Mouse (Mus musculus) neural tube, embryonic 13.5 days (tissue): ENCODE results near the gene Cul4b. TPM values are rescaled to one million over a fixed set of nuclear protein-coding genes. Genes with fewer than 3 reads are reported as not detected.
A peak's percentile ranks its signal among the peaks of the same experiment; 100 is the strongest.

ENCODE experiments used
- ATAC-seq: fragments of 200-750 bp; cut with Nextera tagmentation; 2 replicates; pipeline ENCODE4 v1.8.0; 2017; ENCODE audit warnings: low read depth, mild to moderate bottlenecking, moderate TSS enrichment, moderate library complexity
- H3K27ac ChIP-seq: fragments of 300-500 bp; sonication (generic); replicated peaks from 2 replicates; pipeline ENCODE4 v1.5.1; 2015; ENCODE audit warnings: moderate library complexity, mild to moderate bottlenecking, inconsistent platforms
- H3K27me3 ChIP-seq: fragments of 300-500 bp; sonication (generic); 2 replicates; pipeline ENCODE4 v1.6.1; 2015; ENCODE audit warnings: mild to moderate bottlenecking, inconsistent platforms
- H3K36me3 ChIP-seq: fragments of 300-500 bp; sonication (generic); 2 replicates; pipeline ENCODE4 v1.6.1; 2015; ENCODE audit warnings: mild to moderate bottlenecking, inconsistent platforms
- H3K4me1 ChIP-seq: fragments of 300-500 bp; sonication (generic); replicated peaks from 2 replicates; pipeline ENCODE4 v1.6.1; 2015; ENCODE audit warnings: inconsistent platforms
- H3K4me2 ChIP-seq: fragments of 300-500 bp; sonication (generic); 2 replicates; pipeline ENCODE4 v1.6.1; 2015; ENCODE audit warnings: inconsistent platforms, mild to moderate bottlenecking, moderate library complexity
- H3K4me3 ChIP-seq: fragments of 300-500 bp; sonication (generic); 2 replicates; pipeline ENCODE4 v1.5.1; 2015; ENCODE audit warnings: mild to moderate bottlenecking, inconsistent platforms
- H3K9ac ChIP-seq: fragments of 300-500 bp; sonication (generic); 2 replicates; pipeline ENCODE4 v1.6.1; 2015; ENCODE audit warnings: moderate library complexity, mild to moderate bottlenecking, inconsistent platforms
- H3K9me3 ChIP-seq: fragments of 300-500 bp; sonication (generic); 2 replicates; pipeline ENCODE4 v1.6.1; 2016; ENCODE audit warnings: inconsistent platforms
- WGBS: fragments of 180-500 bp; shearing (Covaris S2); methylation state at CpG from one replicate; pipeline ENCODE4 v1.1.7; 2015; 5-methylcytosine and 5-hydroxymethylcytosine counted together
- polyA plus RNA-seq: library from polyadenylated mRNA; unstranded; fragments of >200 nt; fragmentation: Nextera tagmentation; extraction: Ambion mirVana; gene quantifications from 2 replicates; pipeline ENCODE4 v1.2.1, GENCODE M21; 2015

Cul4b gene
- 18.4 and 19.6 TPM in 2 replicates for polyA plus RNA-seq

DNA sequence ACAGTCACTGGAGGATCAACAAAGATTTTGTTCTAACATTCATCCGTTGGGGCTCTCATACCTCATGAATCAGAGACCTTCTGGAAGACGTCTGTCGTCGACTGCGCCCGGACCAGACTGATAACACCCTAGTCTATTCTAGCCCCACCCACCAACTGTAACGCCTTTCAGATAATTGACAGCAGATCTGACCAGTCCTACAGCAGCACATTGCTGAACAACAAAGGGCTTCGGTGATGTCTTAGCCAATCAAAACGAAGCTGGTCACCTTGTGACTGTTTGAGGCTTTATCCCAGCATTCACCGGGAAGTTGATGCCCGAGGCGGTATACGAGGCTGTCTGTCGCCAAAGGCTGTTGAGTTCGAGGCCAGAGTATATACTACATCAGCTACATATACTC, at the start of gene Cul4b:
TSS of gene Cul4b (minus strand) at position 119 of the 400 bp plus-strand sequence.
- Histone ChIP-seq H3K4me3 (no peak within 1 kb of the TSS), H3K4me2 (no peak within 1 kb of the TSS), H3K27ac (no peak within 1 kb of the TSS), H3K9me3 (no peaks in the 10 kb centered on the region), H3K36me3 (no peaks in the 10 kb centered on the region), H3K9ac (no peak within 1 kb of the TSS), H3K27me3 (no peaks in the 10 kb centered on the region), H3K4me1 (no peaks in the 10 kb centered on the region)
- no peak for ATAC-seq
- WGBS, result 85% methylated on average over 15 of the region's 15 CpGs

DNA sequence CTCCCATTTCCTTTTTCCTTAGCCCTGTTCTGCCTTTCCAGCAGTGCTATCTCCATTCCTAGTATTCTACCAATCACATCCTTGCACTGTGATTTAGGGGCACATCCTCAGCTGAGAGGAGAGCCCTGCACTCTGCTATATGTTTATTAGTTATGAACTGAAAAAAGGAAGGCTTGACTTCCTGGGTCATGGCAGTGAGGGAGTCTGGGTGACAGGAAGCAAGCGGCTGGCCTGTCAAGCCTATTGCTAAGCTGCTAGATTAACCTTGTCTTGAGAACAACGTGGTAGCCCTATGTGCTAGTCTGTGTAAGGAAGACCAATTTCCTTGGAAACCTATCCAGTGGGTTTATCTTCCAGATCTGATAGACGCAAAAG, 25.0 kb upstream of the Cul4b start:
- H3K9ac ChIP-seq, result peak overlapping the region; percentile 70

DNA sequence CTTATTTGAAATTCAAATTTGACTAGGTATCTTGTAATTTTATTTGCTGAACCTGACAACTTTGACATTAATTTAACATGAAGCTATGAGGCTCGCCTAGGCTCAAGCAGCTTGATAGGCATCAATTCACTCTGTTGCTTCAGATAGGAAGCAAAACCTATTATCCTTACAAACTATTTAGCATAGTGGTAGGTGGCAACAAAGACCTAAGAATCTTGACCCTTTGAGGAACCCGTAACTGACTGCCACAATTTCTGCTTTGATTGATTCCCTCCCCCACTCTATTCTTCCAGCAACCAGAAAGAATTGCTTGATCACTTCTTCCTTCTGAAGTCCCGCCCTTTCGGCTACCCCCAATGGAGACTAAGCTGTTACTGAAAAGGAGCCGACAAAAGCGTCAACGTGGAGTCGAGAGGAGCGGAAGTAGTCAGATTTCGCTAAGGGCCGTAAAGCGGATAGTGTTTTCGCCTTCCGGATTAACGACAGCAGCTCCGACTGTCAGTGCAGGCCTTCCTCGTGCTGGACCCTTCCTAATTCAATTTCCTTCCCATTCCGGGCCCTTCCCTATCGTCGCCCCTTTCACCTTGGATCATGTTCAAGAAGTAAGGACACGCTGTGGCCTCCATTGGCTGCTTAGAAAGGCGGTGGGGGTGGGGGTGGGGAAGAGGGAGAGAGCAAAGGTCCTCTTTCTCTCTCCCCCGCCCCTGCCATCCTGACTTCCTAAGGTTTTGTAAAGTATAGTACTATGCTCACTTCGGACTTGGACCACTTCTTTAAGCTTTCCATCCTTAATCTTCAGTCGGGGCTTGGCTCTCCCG, 24.4 kb upstream of the Cul4b start, which contains the start of gene Mcts1:
TSS of gene Mcts1 (plus strand) at position 402 of the 818 bp plus-strand sequence.
- Histone ChIP-seq H3K9me3 (no peaks in the 10 kb centered on the region), H3K36me3 (no peaks in the 10 kb centered on the region), H3K9ac (peak within 1 kb of the TSS; percentile 70), H3K4me2 (peak within 1 kb of the TSS; percentile 59), H3K4me3 (peak within 1 kb of the TSS; percentile 50), H3K27me3 (no peaks in the 10 kb centered on the region), H3K4me1 (no peaks in the 10 kb centered on the region), H3K27ac (peak within 1 kb of the TSS; percentile 85)
- 22% methylated on average over 26 of the region's 26 CpGs for WGBS
- peak; percentile 94 for ATAC-seq

More for the DNA sequence above, 25.0 kb upstream of the Cul4b start:
- peak overlapping the region; percentile 85 for H3K27ac ChIP-seq
- peak overlapping the region; percentile 50 for H3K4me3 ChIP-seq
- no peaks in the 10 kb centered on the region for H3K4me1 ChIP-seq
- WGBS, result 18% methylated on average over 3 of the region's 3 CpGs
- peak overlapping the region; percentile 59 for H3K4me2 ChIP-seq
- H3K36me3 ChIP-seq, result no peaks in the 10 kb centered on the region
- peak; percentile 86 for ATAC-seq
- no peaks in the 10 kb centered on the region for H3K9me3 ChIP-seq
- no peaks in the 10 kb centered on the region for H3K27me3 ChIP-seq

- Histone ChIP-seq H3K4me2 (no peak overlapping the region), H3K27me3 (no peaks in the 10 kb centered on the region), H3K4me1 (no peaks in the 10 kb centered on the region), H3K4me3 (no peak overlapping the region), H3K9ac (no peak overlapping the region), H3K36me3 (no peaks in the 10 kb centered on the region), H3K27ac (no peak overlapping the region), H3K9me3 (no peaks in the 10 kb centered on the region)
- ATAC-seq, result no peak
- WGBS, result 56% methylated on average over 5 of the region's 5 CpGs
These were observed 17.3 kb upstream of the Cul4b start for GRCm38 (mm10) chrX:38593180-38593889.

DNA sequence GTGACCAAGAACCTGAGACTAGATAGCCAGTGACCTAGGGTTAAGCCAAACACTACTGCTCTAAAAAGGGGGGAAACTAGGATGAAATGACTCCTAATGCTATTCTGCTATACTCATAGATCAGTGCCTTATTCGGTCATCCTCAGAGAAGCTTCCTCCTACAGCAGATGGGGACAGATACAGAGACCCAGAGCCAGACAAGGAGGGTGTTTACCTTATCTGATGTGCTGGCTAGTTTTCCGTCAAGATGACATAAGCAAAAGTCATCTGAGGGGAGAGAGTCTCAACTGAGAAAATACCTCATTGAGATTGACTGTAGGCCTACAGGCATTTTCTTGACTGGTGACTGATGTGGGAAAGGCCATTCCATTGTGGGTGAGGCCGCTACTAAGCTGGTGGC, 15.8 kb upstream of the Cul4b start:
- Histone ChIP-seq H3K9ac (no peak overlapping the region), H3K27ac (no peak overlapping the region), H3K27me3 (no peaks in the 10 kb centered on the region), H3K36me3 (no peaks in the 10 kb centered on the region), H3K4me2 (no peak overlapping the region), H3K9me3 (no peaks in the 10 kb centered on the region), H3K4me3 (no peak overlapping the region), H3K4me1 (no peaks in the 10 kb centered on the region)
- 91% methylated on average over 3 of the region's 3 CpGs for WGBS
- ATAC-seq, result no peak

DNA sequence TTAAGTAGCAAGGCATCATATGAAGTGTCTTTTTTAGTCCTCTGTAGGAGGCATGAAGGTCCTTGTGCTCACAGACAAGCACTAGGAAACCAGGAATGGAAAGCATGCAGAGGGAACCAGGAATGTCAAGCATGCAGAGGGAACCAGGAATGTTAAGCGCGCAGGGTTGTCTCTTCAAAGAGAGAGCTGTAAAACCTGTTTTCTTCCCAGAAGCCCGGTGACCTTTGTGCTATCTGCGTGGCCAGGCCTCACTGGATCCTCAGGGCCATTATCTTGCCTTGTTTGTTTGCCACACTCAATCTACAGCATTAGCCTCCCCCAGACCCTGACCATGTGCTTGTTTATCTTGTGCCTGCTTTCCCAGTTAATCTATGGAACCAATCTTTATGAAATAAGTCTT, 13.8 kb upstream of the Cul4b start:
- Histone ChIP-seq H3K4me3 (no peak overlapping the region), H3K27me3 (no peaks in the 10 kb centered on the region), H3K9ac (no peak overlapping the region), H3K27ac (no peak overlapping the region), H3K4me2 (no peak overlapping the region), H3K36me3 (no peaks in the 10 kb centered on the region), H3K4me1 (no peaks in the 10 kb centered on the region), H3K9me3 (no peaks in the 10 kb centered on the region)
- no peak for ATAC-seq
- 32% methylated on average over 4 of the region's 4 CpGs for WGBS

DNA sequence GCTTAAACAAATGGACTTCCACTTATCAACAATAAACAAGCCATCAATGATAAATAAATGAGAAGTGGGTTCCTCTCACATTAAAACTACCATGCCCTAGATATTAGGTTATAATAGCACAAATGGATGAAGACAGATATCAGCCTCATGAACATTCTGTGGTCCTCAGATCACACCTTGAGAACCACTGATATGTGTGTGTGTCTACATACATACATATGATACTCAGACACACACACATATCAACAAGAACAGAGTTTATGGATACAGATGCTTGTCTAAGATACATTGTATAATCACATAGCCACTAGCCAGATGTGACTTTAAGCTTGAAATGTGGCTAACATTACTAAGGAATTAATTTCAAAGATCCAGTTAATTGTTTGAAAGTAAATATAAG, 7.3 kb upstream of the Cul4b start:
- no peak for ATAC-seq

DNA sequence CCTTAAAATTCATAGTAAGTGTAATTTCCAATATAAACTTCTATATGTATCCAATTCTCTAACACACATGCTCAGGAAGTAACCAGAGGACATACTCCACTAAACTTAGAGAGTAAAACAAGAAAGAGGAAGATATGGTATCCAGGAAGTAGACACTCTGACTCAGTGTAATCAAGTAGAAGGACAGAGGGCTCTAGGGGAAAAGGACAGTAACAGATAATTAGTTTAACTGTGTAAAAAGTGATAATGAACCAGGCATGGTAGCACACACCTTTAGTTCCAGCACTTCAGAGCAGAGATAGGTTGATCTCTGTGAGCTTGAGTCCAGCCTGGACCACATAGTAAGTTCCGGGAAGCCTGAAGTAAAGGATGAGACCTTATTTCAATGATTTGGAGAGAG, 5.1 kb upstream of the Cul4b start:
- H3K4me3 ChIP-seq, result no peak overlapping the region
- no peak overlapping the region for H3K27ac ChIP-seq
- WGBS, result 94% methylated on average over 1 of the region's 1 CpGs
- no peak overlapping the region for H3K4me2 ChIP-seq
- no peaks in the 10 kb centered on the region for H3K27me3 ChIP-seq
- no peak overlapping the region for H3K9ac ChIP-seq
- no peaks in the 10 kb centered on the region for H3K4me1 ChIP-seq
- no peaks in the 10 kb centered on the region for H3K36me3 ChIP-seq
- H3K9me3 ChIP-seq, result no peaks in the 10 kb centered on the region
- no peak for ATAC-seq

More for the DNA sequence above, 7.3 kb upstream of the Cul4b start:
- no peak overlapping the region for H3K4me3 ChIP-seq
- no peak overlapping the region for H3K9ac ChIP-seq
- H3K4me1 ChIP-seq, result no peaks in the 10 kb centered on the region
- no peak overlapping the region for H3K27ac ChIP-seq
- no peaks in the 10 kb centered on the region for H3K27me3 ChIP-seq
- no peak overlapping the region for H3K4me2 ChIP-seq
- H3K36me3 ChIP-seq, result no peaks in the 10 kb centered on the region
- H3K9me3 ChIP-seq, result no peaks in the 10 kb centered on the region

DNA sequence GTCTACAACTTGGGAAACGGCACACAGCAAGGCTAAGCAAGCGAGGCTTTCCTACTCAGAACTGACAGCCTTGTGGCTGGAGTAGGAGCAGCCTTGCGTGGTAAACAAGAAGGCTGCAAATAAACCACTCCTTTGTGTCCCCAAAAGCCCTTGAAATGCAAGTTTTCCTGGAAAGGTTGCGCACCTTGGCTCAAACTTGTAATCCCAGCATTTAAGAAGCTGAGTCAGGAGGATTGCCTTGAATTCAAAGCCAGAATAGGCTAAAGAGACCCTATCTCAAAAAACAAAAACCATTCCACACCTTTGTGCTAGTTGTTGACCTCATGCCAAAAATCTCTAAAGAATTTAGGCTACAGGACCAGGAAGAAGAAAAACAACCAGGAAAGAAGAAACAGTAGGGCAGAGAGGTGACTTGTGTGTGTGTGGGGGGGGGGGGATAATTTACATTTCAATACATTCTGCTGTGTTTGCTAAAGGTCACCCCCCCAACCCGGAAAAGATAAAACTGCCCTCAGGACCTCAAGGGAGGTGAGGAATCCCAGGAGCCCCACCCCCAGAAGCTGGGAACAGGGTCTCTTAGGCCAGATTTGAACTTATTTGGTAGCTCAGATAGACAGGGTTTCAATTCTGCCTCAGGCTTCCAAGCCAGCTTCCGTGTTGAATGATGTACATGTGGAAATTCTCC, 9.3 kb downstream of the Cul4b start:
- Histone ChIP-seq H3K4me3 (no peak overlapping the region), H3K27ac (no peak overlapping the region), H3K4me1 (peaks cover 12% of the 10 kb centered on the region), H3K9ac (no peak overlapping the region), H3K9me3 (no peaks in the 10 kb centered on the region), H3K27me3 (no peaks in the 10 kb centered on the region), H3K4me2 (no peak overlapping the region), H3K36me3 (no peaks in the 10 kb centered on the region)
- ATAC-seq, result no peak
- WGBS, result 71% methylated on average over 6 of the region's 6 CpGs

- no peak for ATAC-seq
- 12% methylated on average over 8 of the region's 8 CpGs for WGBS
- Histone ChIP-seq H3K9ac (peak overlapping the region; percentile 78), H3K36me3 (no peaks in the 10 kb centered on the region), H3K4me3 (peak overlapping the region; percentile 52), H3K4me1 (peaks cover 15% of the 10 kb centered on the region), H3K4me2 (peak overlapping the region; percentile 69), H3K27me3 (no peaks in the 10 kb centered on the region), H3K9me3 (no peaks in the 10 kb centered on the region), H3K27ac (peak overlapping the region; percentile 95)
These were observed 10.8 kb downstream of the Cul4b start for GRCm38 (mm10) chrX:38565176-38565542.

DNA sequence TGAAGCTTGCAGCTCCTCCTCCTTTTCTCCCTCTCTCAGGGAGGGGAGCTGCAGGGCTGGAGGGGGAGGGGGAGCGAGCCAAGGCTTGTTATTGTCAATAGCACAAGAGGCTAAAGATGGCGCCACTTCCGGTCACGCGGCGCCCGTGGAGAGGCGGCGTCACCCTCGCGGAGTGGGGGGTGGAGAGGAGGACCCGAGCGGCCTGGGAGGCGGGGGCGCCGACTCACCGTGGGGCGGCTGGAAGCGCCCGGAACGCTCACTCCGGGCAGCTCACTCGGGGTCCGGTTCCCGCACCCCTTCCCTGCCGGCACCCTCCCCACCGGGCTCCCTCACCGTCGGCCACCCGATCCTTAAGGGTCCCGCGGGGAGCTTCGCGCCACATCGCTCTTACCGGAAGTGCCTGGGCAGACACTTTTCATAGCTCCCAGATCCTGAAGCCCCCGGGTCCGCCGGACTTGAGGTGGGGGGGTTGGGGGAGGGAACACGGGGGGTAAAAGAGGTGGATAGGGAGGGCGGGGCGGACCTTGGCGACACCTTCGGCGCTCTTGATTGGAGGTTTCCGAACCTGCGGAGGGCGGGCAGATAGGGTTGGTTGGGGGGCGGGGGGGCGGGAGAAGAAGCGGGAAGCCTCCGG, 11.3 kb downstream of the Cul4b start:
- H3K9ac ChIP-seq, result peak overlapping the region; percentile 78
- H3K4me2 ChIP-seq, result peak overlapping the region; percentile 69
- 15% methylated on average over 34 of the region's 52 CpGs for WGBS

More for the DNA sequence above, 11.3 kb downstream of the Cul4b start:
- H3K4me1 ChIP-seq, result peaks cover 15% of the 10 kb centered on the region
- H3K36me3 ChIP-seq, result 0 out of 2 replicates have a peak, but pooled peaks cover 4% of the 10 kb centered on the region
- H3K27me3 ChIP-seq, result no peaks in the 10 kb centered on the region
- H3K27ac ChIP-seq, result peak overlapping the region; percentile 95
- H3K4me3 ChIP-seq, result peak overlapping the region; percentile 52
- ATAC-seq, result peak; percentile 97
- no peaks in the 10 kb centered on the region for H3K9me3 ChIP-seq
